In the genomic region with DNA sequence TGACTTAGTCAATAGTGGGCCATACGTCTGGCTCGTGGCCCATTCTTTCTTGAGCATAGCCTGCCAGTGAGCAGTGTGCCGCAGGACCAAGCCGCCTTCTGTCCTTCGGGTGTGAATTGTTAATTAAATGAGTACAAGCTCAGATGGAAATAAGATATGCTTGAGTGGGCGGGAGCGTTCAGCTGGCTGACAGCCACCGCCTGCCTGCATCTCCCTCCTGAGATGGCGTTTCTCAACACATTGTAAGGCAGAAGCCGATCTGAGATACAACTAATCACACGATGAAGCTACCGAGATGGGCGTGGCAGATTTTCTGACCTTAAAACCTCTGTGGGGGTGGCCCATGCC, we compare ENCODE assay signal across 9 mouse cellular contexts. TPM values are rescaled to one million over a fixed set of nuclear protein-coding genes. Genes with fewer than 3 reads are reported as not detected.
A peak's percentile ranks its signal among the peaks of the same experiment; 100 is the strongest.
DNase-seq lines count a peak whose midpoint lies in the region; ATAC-seq lines count a peak whose summit lies in the region.
"Had no signal": no experiment of that assay in that cellular context is flagged by ENCODE, and none has a peak within 500 bp of the region (broad histone marks: within the 10 kb centered on the region; RNA-seq: fewer than 3 reads in every experiment).

No protein-coding gene starts in this region.

- ATAC-seq in neural tube, embryonic 13.5 days (ENCODE audit: low read depth) = peak; percentile 51; the same call in 1 of the 2 replicates

- H3K9me3 ChIP-seq in neural tube, embryonic 13.5 days = no peaks in the 10 kb centered on the region
- H3K9me3 ChIP-seq: limb, embryonic 15.5 days had no signal

- no peak overlapping the region for H3K27ac ChIP-seq in neural tube, embryonic 13.5 days (replicated peaks)
- H3K27ac ChIP-seq: limb, embryonic 15.5 days had no signal

- no peaks in the 10 kb centered on the region for H3K27me3 ChIP-seq in neural tube, embryonic 13.5 days
- H3K27me3 ChIP-seq: limb, embryonic 15.5 days had no signal

- peak; percentile 65 for DNase-seq in layer of hippocampus, adult 11-12 months (ENCODE audit: low spot score)
- DNase-seq in layer of hippocampus, adult 9-10 months (ENCODE audit: low spot score) = no peak
- DNase-seq in frontal cortex, postnatal 14 days (ENCODE audit: low spot score in 2 of 2) = peak; percentile 35 to 47
- DNase-seq in kidney, postnatal 4 days = peak; percentile 64 to 80
- no peak for DNase-seq in ovary, postnatal 36 days (ENCODE audit: low spot score)
- DNase-seq in lung, postnatal 10 days = no peak
- DNase-seq in c-Kit-positive CD71-positive TER-119-positive erythroid progenitor cells, embryonic 14.5 days (ENCODE audit: low spot score) = no peak

- no peak overlapping the region for H3K4me2 ChIP-seq in neural tube, embryonic 13.5 days
- H3K4me2 ChIP-seq: limb, embryonic 15.5 days had no signal

- peaks cover 21% of the 10 kb centered on the region for H3K4me1 ChIP-seq in neural tube, embryonic 13.5 days (replicated peaks)

- 50% methylated on average over 13 of the region's 13 CpGs for WGBS in neural tube, embryonic 13.5 days

- no peaks in the 10 kb centered on the region for H3K36me3 ChIP-seq in neural tube, embryonic 13.5 days
- H3K36me3 ChIP-seq: limb, embryonic 15.5 days had no signal

- H3K9ac ChIP-seq in neural tube, embryonic 13.5 days = no peak overlapping the region
- H3K9ac ChIP-seq: limb, embryonic 15.5 days had no signal

- no peak overlapping the region for H3K4me3 ChIP-seq in neural tube, embryonic 13.5 days
- H3K4me3 ChIP-seq: limb, embryonic 15.5 days had no signal

RNA-seq across cellular contexts. Expression of gene Cpm, which starts 17.8 kb away (rescaled TPM):
- 6.2 and 6.9 TPM in 2 replicates for polyA plus RNA-seq in neural tube, embryonic 13.5 days (2015; fragmentation: Nextera tagmentation; extraction: Ambion mirVana)

Comparison
In these comparisons a context has a peak if more than half of its experiments do, and no peak if none do; other contexts are left out.
1. DNase-seq: peak in layer of hippocampus, adult 11-12 months (single experiment), frontal cortex, postnatal 14 days (2 of 2) and kidney, postnatal 4 days (2 of 2); none in layer of hippocampus, adult 9-10 months (single experiment), ovary, postnatal 36 days (single experiment), lung, postnatal 10 days (single experiment) and c-Kit-positive CD71-positive TER-119-positive erythroid progenitor cells, embryonic 14.5 days (single experiment).